Mouse (Mus musculus) thymus, postnatal 14 days (tissue): ENCODE results near the gene Bmp2k.

Experiments used
- DNase-seq: peaks from one replicate; pipeline ENCODE4 v3.0.0; 2021

Bmp2k gene

GRCm38 (mm10) chr5:96972474-96973130 is 24.9 kb upstream of the Bmp2k start:
- no peak for DNase-seq

GRCm38 (mm10) chr5:96973714-96974113 is 23.8 kb upstream of the Bmp2k start:
- DNase-seq: no peak

GRCm38 (mm10) chr5:96974661-96975060 is 22.8 kb upstream of the Bmp2k start:
- DNase-seq: no peak

GRCm38 (mm10) chr5:96975112-96975511 is 22.4 kb upstream of the Bmp2k start:
- DNase-seq: no peak

- DNase-seq: no peak
These were observed 21.3 kb upstream of the Bmp2k start for GRCm38 (mm10) chr5:96976150-96976549.

GRCm38 (mm10) chr5:96979296-96980007 is 18.0 kb upstream of the Bmp2k start:
- DNase-seq: no peak

- DNase-seq: no peak
These were observed 17.4 kb upstream of the Bmp2k start for GRCm38 (mm10) chr5:96980008-96980634.

- DNase-seq: no peak
These were observed 15.5 kb upstream of the Bmp2k start for GRCm38 (mm10) chr5:96981987-96982386.

- DNase-seq: no peak
These were observed 14.3 kb upstream of the Bmp2k start for GRCm38 (mm10) chr5:96983142-96983541.

- DNase-seq: no peak
These were observed 10.6 kb upstream of the Bmp2k start for GRCm38 (mm10) chr5:96986850-96987249.

GRCm38 (mm10) chr5:96988880-96989279 is 8.6 kb upstream of the Bmp2k start:
- no peak for DNase-seq

GRCm38 (mm10) chr5:96991156-96991555 is 6.3 kb upstream of the Bmp2k start:
- no peak for DNase-seq

- no peak for DNase-seq
These were observed 4.8 kb upstream of the Bmp2k start for GRCm38 (mm10) chr5:96992651-96993050.

- no peak for DNase-seq
These were observed 4.4 kb upstream of the Bmp2k start for GRCm38 (mm10) chr5:96993057-96993456.

GRCm38 (mm10) chr5:96995791-96996190 is 1.7 kb upstream of the Bmp2k start:
- no peak for DNase-seq

- DNase-seq: peak; percentile 85
These were observed 834 bp upstream of the Bmp2k start for GRCm38 (mm10) chr5:96996401-96997309.

- DNase-seq: peak; percentile 70
These were observed 495 bp downstream of the Bmp2k start for GRCm38 (mm10) chr5:96997802-96998565.

- no peak for DNase-seq
These were observed 1.0 kb downstream of the Bmp2k start for GRCm38 (mm10) chr5:96998566-96998907.

GRCm38 (mm10) chr5:96999601-97000000 is 2.1 kb downstream of the Bmp2k start:
- DNase-seq: no peak

GRCm38 (mm10) chr5:97000524-97000923 is 3.0 kb downstream of the Bmp2k start:
- DNase-seq: no peak

- DNase-seq: no peak
These were observed 3.7 kb downstream of the Bmp2k start for GRCm38 (mm10) chr5:97001153-97001552.

GRCm38 (mm10) chr5:97001571-97001970 is 4.1 kb downstream of the Bmp2k start:
- DNase-seq: no peak
